21 mouse cellular contexts compared by ENCODE assay signal in genomic region chr19:35595384-35595783, GRCm38 (mm10).
"Had no signal": no experiment of that assay in that cellular context is flagged by ENCODE, and none has a peak within 500 bp of the region (broad histone marks: within the 10 kb centered on the region; RNA-seq: fewer than 3 reads in every experiment).

No protein-coding gene starts in this region.

- H3K36me3 ChIP-seq: limb, embryonic 12.5 days; limb, embryonic 15.5 days; lung, embryonic 15.5 days; midbrain, embryonic 10.5 days; midbrain, embryonic 13.5 days; neural tube, embryonic 13.5 days; stomach, embryonic 15.5 days had no signal

- ATAC-seq: midbrain, embryonic 13.5 days; midbrain, embryonic 16.5 days had no signal

- H3K4me2 ChIP-seq: limb, embryonic 12.5 days; limb, embryonic 15.5 days; liver, embryonic 11.5 days; lung, embryonic 15.5 days; midbrain, embryonic 13.5 days; neural tube, embryonic 13.5 days; stomach, embryonic 15.5 days had no signal

- H3K4me3 ChIP-seq: limb, embryonic 12.5 days; limb, embryonic 15.5 days; lung, embryonic 15.5 days; megakaryocyte, embryonic 14.5 days; midbrain, embryonic 10.5 days; midbrain, embryonic 13.5 days; myocyte; neural tube, embryonic 13.5 days; stomach, embryonic 15.5 days had no signal

- H3K9ac ChIP-seq: limb, embryonic 12.5 days; limb, embryonic 15.5 days; liver, embryonic 14.5 days; lung, embryonic 15.5 days; midbrain, embryonic 13.5 days; neural tube, embryonic 13.5 days; stomach, embryonic 15.5 days had no signal

- H3K27me3 ChIP-seq: limb, embryonic 12.5 days; limb, embryonic 15.5 days; lung, embryonic 15.5 days; megakaryocyte, embryonic 14.5 days; midbrain, embryonic 13.5 days; neural tube, embryonic 13.5 days; stomach, embryonic 15.5 days had no signal

- H3K4me1 ChIP-seq: limb, embryonic 12.5 days; limb, embryonic 15.5 days; lung, embryonic 15.5 days; megakaryocyte, embryonic 14.5 days; midbrain, embryonic 10.5 days; midbrain, embryonic 13.5 days; neural tube, embryonic 13.5 days; stomach, embryonic 15.5 days had no signal

- H3K27ac ChIP-seq: kidney, postnatal 0 days; limb, embryonic 12.5 days; limb, embryonic 15.5 days; liver, embryonic 14.5 days; lung, embryonic 15.5 days; midbrain, embryonic 10.5 days; midbrain, embryonic 13.5 days; neural tube, embryonic 13.5 days; stomach, embryonic 15.5 days had no signal

- H3K9me3 ChIP-seq: limb, embryonic 12.5 days; limb, embryonic 15.5 days; lung, embryonic 15.5 days; megakaryocyte, embryonic 14.5 days; midbrain, embryonic 13.5 days; neural tube, embryonic 13.5 days; stomach, embryonic 15.5 days had no signal

- DNase-seq: kidney, postnatal 36 days; lung, adult 18-20 months; lung, postnatal 10 days; lung, postnatal 36 days; retina, postnatal 1 day; right cerebral cortex, postnatal 25 days; spleen, adult 18-20 months; thymus, postnatal 25 days had no signal
